Mouse (Mus musculus): ENCODE results near the gene Tnni1. TPM values are rescaled to one million over a fixed set of nuclear protein-coding genes. Genes with fewer than 3 reads are reported as not detected.

The Tnni1 gene
- polyA plus RNA-seq, 1 experiment from 2014 or later: 4,133 TPM

Other genes with a start within 250 kb of the Tnni1 start
- 20.7 and 27.8 TPM in 2 replicates for gene Nav1, start 172.1 kb upstream of the Tnni1 start, polyA plus RNA-seq (2015; fragmentation: Nextera tagmentation; extraction: Ambion mirVana)
- 149 and 169 TPM in 2 replicates for gene Csrp1, start 59.4 kb upstream of the Tnni1 start, polyA plus RNA-seq (2015; fragmentation: Nextera tagmentation; extraction: Ambion mirVana)
- 70.5 and 85.0 TPM in 2 replicates for gene Phlda3, start 13.3 kb upstream of the Tnni1 start, polyA plus RNA-seq (2015; fragmentation: Nextera tagmentation; extraction: Ambion mirVana)
- gene Lad1, start 39.2 kb downstream of the Tnni1 start, polyA plus RNA-seq (2015; fragmentation: Nextera tagmentation; extraction: Ambion mirVana): 3.2 and 5.8 TPM in 2 replicates
- 7,410 and 9,283 TPM in 2 replicates for gene Tnnt2, start 56.9 kb downstream of the Tnni1 start, polyA plus RNA-seq (2015; fragmentation: Nextera tagmentation; extraction: Ambion mirVana)
- 0.31 and 1.4 TPM in 2 replicates for gene Pkp1, start 139.8 kb downstream of the Tnni1 start, polyA plus RNA-seq (2015; fragmentation: Nextera tagmentation; extraction: Ambion mirVana)
- not detected in 2 replicates for gene Igfn1, start 226.9 kb downstream of the Tnni1 start, polyA plus RNA-seq (2015; fragmentation: Nextera tagmentation; extraction: Ambion mirVana)
- gene Tmem9, start 228.7 kb downstream of the Tnni1 start, polyA plus RNA-seq (2015; fragmentation: Nextera tagmentation; extraction: Ambion mirVana): 91.1 and 107 TPM in 2 replicates

All from heart, embryonic 15.5 days (tissue).